Mouse (Mus musculus) right cerebral cortex, adult 2 months (tissue): Measurements from ENCODE around the gene Akt1.

Experiments
- DNase-seq, 2 experiments: peaks; one replicate each; pipeline ENCODE4 v3.0.0; 2021 to 2022; ENCODE audit warnings: low spot score in 2 of 2

Gene Akt1

DNA sequence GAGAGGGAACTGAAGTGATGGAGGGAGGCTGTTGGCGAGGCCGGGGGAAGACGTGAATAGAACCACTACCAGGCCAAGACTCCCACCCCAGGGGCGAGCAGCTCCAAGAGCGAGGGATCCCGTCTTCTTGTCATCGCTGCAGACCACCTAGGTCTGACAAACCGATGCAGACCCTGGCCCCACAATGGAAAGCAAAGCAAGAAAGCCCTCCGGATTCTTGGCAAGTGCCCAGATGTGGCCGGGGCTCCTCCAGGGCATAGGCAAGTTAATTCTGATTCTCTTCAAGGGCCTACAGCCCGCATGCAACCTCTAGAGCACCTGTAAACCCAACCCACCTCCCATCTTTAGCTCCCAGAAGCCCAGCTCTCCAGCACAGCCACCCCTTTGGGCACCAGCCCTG, 11.4 kb downstream of the Akt1 start:
- no peak for DNase-seq

DNA sequence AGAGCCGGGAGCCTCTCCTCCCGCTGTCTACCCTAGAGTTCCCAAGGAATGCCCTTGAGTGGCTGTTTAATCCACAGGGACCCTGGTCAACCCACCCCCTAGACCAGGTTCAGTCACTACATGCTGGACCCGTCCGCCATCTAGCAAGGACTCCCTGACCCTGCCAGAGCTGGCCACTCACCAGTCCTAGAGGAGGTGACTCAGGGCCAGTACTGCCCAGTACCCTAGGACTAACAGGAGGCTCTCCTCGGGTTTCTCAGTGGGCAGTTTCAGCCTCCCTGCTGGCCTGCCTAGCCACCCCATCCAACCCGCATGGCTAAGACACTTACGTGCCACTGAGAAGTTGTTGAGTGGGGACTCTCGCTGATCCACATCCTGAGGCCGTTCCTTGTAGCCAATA, 12.8 kb downstream of the Akt1 start:
- no peak for DNase-seq

DNA sequence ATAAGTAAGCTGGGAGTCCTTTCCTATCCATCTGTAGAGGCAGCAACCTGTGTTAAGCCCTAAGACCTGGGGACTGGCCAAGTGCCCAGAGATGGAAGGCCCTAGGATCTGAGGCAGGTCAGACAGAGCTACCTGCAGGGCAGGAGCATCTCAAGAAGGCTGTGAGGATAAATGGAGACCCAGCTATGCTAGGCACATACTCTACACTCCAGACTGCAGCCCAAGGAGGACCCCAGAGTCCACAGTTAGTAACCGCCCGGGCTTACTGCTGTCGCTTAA, 13.4 kb downstream of the Akt1 start:
- DNase-seq = no peak

DNA sequence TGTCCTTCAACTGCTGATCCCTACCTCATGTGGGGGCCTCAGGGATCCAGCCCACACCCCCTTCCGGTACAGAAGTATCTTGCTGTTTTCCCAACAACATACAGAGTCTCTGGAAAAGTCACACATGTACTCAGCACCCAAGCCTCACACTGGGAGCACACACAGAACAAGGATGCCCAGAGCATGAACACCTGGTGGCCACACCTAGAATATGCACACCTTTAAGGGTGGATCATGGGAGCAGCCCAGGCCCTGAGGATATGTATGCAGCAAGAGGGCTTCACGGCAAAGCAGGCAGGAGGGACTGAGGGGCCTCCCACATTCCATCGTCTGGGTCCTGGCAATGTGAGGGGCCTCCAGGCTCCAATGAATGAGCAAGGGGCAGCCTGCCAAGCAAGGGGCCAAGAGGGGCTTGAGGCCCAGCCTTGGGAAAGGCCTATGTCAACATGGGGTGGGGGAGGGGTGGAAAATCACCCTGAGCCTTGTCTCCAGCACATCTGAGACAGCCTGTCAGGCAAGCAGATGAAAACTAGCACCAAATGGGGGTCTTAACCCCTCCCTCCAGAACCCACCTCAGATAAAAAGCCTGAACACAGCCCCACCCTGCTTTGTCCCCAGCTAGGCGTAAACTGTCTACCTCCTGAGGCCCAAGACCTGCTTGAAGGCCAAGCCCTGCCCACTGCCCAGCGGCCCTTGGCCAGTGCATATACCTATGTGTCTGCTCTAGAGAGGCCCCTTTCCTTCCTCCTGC, 13.9 kb downstream of the Akt1 start:
- no peak for DNase-seq

DNA sequence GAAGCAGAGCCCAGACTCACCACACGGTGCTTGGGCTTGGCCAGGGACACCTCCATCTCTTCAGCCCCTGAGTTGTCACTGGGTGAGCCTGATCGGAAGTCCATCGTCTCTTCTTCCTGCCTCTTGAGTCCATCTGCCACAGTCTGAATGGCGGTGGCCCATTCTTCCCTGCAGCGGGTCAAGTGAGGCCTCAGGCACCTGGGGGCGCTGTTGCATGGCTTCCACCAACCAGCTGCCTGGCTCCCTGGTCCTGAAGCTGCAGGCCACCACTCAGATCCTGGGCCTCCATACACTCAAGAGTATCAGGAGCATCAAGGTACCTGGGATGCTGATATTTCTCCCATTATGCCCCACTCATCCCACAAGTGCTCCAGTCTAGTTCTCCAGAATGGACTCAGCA, 15.6 kb downstream of the Akt1 start:
- DNase-seq = peak; percentile 45 to 64

DNA sequence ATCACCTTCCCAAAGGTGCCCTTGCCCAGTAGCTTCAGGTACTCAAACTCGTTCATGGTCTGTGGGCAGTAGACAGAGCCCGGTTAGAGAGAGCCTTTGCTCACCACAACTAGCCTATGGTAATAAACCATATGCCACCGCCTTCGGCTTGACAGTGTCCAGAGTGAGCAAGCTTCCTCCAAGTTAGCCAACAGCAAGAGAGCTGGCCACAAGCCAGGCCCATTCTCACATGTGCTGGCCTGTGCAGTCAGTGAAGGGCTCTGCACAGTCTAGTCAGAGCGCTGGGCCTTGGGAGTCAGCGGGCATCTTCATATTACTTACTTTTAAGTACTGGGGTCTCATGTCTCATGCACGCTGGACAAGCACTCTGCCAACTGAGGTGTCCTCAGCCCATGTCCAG, 16.1 kb downstream of the Akt1 start:
- DNase-seq = peak in 1 of 2 experiments; percentile 49

DNA sequence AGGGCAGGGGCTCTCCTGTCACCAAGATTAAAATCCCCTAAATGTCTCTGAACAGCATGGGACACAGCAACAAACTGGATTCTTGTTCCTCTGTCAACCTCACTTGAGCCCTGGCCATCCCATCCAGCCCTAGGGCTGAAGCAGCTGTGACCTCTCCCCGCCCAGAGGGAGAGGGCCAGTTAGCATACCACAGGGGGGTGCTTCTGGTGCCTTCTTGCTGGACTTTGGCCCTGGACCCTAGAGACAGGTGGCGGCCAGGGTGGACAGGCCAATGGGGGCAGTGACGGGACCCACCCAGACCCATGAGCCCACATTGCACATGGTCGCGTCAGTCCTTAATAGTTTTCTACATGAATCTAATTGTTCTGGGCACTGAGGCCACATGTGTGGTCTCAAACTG, 20.6 kb downstream of the Akt1 start:
- no peak for DNase-seq

DNA sequence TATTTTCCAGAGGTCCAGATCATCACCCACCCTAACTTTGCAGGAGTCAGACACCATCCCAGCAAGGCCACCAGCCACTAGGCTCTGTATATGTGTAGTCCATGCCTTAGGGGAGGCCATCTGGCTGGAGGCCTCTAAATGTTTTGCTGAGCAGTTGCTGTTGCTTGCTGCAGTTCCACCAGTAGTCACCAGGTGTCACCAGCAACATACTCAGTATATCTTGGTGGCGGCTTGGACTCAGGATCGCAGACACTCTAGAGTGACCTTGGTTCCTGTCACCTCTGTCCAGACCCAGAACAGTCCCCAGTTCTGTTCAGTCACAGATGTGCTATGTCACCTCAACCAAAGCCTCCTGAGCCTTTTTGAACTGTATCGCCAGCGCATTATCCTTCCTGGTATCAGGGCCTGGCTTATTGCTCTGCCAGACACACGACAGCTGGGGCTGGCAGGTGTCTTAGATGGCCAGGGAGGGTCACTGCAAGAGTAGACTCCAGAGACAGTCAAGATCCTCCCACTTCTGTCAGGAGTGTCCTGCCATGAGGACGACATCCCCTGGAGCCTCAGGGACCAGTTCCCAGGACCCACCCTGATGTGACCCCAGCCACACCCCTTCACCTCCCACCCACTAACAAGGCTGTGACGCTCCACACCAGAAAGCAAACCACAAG, 21.4 kb downstream of the Akt1 start:
- peak; percentile 92 to 93 for DNase-seq

DNA sequence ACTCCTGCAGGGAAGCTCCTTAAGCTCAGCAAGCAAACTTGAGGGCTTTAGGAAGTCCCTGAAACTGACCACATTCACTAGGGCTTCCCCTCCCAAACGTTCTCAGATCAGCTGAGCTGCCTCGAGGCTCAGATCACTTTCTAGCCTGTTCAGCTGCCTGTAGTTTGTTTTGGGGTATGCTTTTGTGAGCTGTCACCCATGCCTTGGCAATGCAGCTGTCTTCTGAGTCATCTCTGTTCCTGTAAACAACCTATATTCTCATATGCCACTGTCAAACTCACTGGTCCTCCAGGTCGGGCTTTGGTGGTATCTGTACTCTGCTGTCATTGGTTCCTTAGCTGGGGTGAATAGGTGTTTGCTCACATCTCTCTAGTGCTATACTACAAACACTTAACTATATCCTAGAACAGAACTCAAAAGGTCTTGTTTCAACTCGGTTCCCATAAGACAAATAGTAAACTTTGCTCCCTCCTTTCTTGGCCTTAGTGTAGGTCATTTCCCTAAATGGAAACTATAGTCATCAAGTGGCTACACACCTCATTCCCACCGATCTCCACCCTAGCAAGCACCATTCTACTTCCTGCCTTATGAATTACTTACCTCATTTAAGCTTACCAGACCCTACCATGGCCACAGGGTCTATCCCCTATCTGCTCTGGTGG, 22.8 kb downstream of the Akt1 start:
- DNase-seq = no peak

DNA sequence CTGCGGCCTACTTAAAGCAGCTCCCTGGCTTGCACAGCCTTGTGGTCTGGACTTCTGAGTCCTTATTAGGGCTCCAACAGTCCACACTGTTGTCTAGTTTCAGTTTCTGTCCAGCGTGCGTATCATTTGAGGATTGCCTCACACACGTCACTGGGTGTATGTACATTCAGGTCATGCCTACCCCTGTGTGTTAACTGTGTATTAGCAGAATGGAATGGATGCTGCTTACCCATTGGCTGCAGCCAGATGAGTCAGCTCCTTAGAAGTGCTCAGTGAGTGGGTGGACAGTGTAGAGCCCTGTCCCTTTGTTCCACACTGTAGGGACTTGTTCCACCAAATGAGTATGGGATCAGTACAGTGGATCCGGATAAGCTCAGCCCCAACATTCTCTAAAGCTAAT, 26.6 kb downstream of the Akt1 start:
- DNase-seq = no peak

DNA sequence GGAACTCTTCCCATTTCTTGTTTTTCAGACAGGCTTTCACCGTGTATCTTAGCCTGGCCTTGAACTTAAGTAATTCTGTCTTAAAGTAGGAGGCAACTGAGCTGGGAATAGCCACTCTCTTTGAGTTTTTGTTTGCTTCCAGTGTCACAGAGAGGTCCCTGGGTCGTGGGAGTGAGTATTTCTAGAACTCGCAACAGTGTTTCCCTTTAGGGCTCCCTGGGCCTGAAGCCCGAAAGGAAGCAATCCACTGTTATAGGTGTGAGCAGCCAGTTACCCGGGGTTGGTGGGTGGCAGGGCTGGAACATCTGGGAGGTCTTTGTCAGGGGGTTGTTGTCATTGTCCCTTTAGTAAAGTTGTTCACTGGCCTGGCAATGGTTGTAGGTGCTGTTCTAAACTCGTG, 28.5 kb downstream of the Akt1 start:
- DNase-seq = no peak

DNA sequence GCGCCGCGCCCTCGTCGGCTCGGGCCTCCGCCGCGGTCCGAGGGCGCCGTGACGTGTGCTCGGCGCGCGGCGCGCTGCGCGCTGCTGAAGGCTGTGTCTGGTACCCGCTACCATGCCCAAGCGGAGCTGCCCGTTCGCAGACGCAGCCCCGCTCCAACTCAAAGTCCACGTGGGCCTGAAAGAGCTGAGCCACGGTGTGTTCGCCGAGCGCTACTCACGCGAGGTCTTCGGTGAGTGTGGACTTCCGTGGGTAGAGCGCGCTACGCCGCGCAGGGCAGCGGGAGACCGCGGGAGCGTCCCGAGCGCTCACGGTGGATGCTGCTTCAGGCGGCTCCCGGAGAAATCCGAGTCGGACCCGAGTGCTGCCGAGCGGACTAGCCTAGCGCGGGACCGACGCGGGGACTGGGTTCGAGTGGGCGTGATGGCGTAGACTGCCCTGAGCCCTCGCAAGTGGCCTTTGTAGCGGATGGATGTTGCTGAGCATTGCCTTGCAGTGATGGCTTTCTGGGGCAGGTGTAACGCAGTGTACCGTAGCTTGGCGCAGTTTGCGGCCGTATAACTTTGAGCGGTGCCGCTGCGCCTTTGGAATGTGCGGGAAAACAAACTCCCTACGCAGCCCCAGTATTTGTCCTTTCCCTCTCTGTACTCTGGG, 29.7 kb downstream of the Akt1 start:
- DNase-seq = peak; percentile 51 to 62

DNA sequence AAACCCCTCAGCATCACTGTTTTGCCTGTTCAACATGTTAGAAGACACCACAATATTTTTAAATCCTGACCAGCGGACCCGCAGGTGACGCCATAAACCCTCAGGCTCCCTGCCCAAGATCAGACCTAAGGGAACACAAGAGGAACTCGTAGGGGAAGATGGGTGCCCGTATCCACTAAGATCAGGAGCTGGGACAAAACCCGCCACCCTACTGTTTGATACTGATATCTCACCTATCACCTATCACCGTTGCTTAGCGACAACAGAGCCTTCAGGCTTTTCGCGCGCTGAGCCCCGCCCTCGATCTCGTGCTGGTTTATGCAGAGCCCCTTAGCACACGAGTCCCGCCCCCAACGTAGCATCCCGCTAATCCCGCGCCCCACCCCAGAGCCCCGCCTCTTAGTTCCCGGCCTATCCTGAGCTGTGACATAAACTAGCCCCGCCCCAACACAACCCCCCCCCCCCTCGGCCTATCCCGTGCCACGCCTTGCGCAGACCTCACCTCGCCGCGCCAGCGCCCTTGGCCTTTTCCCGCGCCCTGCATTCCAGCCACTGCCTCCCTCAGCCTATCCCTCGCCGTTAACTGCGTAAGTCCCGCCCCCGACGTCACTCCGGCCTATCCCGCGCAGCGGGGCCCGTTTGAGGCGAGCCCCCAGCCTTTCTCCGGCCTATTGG, 30.4 kb downstream of the Akt1 start, which contains the start of gene Siva1:
TSS of gene Siva1 (plus strand) at position 500 of the 675 bp plus-strand sequence.
- DNase-seq = peak; percentile 95 to 96

DNA sequence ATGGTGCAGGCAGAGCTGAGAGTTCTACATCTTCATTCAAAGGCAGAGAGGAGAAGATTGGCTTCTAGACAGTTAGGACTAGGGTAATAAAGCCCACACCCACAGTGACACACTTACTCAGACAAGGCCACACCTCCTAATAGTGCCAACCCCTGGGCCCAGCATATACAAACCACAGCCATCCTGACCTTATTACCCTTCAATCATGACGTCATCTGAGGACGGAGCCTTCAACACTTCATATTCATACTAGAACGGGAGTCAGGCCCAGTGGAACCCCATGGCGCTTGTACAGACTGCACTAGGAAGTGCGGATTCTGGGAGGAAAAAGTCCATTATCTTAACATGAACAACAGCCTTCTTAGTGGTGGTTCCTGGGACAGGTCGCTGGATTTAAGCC, 31.6 kb downstream of the Akt1 start:
- no peak for DNase-seq

DNA sequence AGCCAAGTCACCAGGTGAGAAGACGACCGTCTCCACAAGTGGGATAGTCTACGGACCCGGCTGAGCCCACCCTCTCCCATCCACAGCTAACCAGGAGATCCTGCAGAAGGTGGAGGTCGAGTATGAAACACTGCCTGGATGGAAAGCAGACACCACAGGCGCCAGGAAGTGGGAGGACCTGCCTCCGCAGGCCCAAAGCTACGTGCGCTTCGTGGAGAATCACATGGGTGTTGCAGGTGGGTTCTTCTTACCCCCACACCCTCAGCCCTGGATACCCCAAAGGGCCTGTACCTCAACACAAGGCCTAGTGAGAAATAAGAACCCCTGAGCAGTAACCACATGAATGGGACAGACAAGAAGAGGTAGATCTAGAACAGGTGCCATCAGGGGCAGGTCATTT, 35.2 kb downstream of the Akt1 start:
- DNase-seq = no peak

DNA sequence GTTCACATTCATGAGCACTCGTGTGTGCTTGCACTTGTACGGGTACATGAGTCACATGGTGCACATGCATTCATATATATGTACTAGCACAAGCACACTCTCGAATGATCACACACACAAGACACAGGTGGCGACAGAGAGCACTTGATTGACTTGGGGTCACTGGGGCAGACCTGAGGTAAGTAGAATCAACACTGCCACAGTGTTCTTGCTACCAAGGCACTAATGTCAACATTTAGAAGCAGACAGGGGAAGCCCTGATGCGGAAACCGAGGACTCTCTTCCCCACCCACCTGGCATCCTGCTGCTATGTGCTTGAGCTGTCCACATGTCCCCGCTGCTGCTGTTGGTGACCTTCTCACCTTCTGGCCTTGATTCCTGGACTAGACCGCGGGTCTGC, 41.0 kb downstream of the Akt1 start:
- no peak for DNase-seq

DNA sequence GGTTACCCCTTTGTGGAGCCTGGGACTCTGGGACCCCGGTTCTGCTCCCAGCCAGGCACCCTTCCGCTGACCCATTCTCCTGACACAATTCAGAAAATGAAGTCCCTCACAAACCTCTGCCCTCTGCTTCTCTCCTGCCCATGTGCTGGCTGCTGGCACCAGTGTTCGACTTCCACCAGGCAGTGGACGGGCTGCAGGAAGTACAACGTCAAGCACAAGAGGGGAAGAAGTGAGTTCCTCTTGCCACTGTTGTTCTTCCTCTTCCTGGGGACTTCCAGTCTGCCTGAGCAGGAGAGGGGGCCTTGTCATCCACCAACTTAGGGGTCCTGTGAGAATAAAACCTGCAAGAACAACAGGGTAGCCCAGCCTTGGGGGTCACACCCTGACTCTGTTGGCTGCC, 41.8 kb downstream of the Akt1 start:
- DNase-seq = no peak

DNA sequence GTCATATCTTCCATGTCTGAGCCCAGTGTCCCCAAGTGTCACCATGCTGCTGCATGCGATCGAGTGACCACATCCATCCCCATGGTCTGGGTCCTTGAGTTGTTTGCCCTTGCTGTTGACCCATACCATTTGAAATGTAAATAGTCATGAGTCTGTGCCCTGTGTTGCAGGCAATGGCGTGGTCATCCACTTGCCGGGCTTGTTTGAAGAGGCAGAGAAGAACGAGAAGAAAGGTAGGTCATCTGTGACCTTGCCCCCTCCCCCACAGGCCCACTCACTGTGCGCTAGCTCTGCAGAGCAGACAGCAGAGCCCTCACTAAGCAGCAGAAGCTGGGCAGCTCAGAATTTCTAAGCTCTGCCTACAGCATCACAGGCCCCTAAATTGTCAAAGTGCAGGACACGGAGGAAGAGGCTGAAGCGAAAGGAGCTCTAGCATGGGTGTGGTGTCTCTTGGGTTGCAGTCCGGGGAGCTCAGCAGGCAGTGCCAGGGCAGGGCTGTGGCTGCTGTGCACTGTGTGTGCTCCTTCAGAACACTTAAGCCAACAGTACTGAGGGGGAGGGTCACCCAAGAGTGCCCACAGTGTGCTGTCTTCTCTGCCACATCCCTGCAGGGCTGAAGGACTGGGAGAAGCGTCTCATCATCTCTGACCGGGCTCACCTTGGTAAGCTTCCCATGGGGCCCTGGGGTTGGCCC, 42.5 kb downstream of the Akt1 start:
- no peak for DNase-seq

DNA sequence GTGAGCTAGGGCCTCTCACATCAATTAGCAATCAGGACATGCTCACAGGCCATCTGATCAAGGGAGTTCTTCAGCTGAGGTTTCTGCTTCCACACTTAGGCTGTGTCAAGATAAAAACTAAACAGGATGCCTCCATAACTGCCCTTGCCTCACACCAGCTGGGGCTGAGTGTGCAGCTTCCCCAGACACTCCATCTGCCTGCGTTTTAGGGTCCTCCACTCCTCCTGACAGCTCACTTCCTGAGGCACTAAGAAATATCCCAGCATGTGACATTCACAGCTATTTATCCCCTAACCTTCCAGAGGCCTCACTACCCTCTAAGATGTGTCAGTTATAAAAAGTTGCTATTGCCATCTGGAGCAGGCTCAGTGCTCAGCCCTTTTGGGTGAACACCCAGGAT, 43.2 kb downstream of the Akt1 start:
- no peak for DNase-seq

DNA sequence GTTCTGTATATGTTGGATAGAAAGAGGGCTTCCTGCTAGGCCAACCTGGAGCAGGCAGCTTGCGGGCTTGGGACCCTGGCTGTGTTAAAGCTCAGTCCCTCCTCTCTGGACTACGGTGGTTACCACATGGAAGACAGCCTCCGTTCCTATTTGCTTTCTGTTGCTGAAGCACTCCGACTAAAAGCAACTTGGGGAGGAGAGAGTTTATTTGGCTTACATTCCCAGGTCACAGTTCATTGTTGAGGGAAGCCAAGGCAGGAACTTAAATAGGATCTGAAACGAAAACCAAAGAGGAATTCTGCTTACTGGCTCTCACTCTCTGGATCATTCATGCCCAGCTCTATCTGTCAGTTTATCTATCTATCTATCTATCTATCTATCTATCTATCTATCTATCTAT, 43.9 kb downstream of the Akt1 start:
- no peak for DNase-seq

DNA sequence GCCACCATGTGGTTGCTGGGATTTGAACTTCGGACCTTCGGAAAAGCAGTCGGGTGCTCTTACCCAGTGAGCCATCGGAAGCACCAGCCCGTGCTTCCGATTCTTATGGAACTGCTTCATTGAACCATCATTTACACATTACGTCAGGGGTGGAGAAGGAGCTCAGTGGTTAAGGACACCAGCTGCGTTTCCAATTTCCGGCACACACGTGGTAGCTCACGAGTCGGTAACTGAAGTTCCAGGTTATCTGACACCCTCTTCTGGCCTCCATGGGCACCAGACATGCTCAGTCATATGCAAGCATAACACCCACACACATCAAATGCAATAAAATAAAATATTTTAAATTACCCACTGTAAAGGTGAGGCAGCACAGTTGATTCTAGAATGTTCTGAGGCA, 44.7 kb downstream of the Akt1 start:
- DNase-seq = no peak
